Mouse (Mus musculus) neutrophil, adult 5-6 weeks (primary cell): ENCODE data around the gene Gm10184. TPM values are rescaled to one million over a fixed set of nuclear protein-coding genes. Genes with fewer than 3 reads are reported as not detected.
"Not testable (repeated sequence)": the region's sequence is repeated elsewhere in the genome, so short reads cannot be mapped to it uniquely, and the experiment has no call there.

Source experiments
- ATAC-seq: fragments of 151-379, 151-347 bp; 2 replicates; pipeline ENCODE4 v1.8.0; 2017; ENCODE audit warnings: mild to moderate bottlenecking, moderate TSS enrichment; ENCODE audit not compliant: insufficient number of reproducible peaks, poor library complexity, low FRiP score, severe bottlenecking; ENCODE audit errors: extremely low read depth
- total RNA-seq: library from RNA; stranded (forward); fragments of 200-1000 nt; gene quantifications from 2 replicates; pipeline ENCODE4 v1.2.3, GENCODE M21; 2017

Gene Gm10184
- 14.5 and 19.0 TPM in 2 replicates for total RNA-seq

DNA sequence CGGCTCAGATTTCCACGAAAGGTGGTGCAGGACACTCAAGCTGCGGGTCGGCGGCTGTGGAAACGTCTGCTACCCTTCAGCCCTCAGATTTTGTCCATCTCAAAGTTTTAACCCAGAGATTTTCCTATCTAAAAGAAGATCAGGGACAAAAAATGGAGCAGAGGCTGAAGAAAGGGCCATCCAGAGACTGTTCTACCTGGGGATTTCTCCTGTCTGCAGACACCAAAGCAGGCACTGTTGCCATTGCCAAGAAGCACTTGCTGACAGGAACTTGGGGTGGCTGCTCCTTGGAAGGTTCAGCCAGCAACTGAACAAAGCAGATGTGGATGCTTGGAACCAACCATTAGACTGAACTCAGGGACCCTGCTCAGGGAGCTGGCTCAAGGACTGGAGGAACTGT, at the start of gene Gm10184:
Gene Gm10184 (minus strand): TSS at position 101 of the 400 bp plus-strand sequence.
- no peak for ATAC-seq

DNA sequence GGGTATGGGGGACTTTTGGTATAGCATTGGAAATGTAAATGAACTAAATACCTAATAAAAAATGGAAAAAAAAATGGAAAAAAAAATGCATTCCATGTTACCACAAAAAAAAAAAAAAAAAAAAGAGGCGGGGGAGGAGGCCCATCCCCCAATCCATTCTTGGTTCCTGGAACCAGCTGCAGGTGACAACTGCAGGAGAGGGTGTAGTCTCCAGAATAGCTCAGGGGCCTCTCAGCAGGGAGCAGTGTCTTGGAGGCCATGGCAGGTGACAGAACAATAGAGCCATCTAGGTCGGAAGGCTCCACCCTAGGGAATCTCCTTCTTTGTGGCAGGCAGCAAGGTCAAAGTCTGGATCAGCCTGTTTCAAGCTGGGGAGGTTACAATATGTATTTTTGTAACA, 23.7 kb upstream of the Gm10184 start:
- ATAC-seq, result no peak

DNA sequence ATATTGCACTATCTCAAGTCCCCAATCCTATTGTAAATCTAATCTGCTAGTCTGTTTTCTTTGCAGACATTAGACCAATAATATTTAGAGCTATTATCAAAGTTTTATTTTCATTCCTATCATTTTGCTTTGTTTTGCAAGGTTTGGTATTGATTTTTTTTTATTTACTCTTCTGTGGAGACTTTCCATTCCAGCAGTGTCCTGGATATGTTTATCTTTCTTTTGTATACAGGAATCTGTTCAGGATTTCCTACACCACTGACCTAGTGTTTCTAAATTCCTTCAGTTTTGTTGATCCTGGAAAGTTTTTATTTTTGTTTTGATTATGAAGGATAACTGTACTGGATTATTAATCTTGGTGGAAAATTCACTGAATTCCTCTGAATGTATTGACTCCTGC, 2.6 kb downstream of the Gm10184 start:
- no peak for ATAC-seq

DNA sequence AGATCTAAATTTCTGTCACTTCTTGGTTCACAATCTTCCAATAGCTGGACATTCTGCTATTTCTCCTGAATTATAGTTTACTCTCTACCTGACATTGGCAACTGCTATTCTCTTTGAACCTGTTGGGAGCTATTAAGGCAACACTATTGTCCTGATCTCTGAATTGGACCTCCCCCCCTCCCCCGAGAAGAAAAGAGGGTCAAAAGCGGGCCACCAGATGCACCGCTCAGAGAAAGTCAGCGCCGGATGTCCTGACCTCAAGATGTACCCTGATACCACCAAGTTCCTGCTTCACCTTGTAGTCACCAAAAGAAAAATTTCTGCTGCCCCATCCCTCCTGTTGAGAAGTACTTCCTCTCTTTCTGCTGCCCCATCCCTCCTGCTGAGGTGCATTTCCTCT, 5.5 kb downstream of the Gm10184 start:
- not testable (repeated sequence) for ATAC-seq

DNA sequence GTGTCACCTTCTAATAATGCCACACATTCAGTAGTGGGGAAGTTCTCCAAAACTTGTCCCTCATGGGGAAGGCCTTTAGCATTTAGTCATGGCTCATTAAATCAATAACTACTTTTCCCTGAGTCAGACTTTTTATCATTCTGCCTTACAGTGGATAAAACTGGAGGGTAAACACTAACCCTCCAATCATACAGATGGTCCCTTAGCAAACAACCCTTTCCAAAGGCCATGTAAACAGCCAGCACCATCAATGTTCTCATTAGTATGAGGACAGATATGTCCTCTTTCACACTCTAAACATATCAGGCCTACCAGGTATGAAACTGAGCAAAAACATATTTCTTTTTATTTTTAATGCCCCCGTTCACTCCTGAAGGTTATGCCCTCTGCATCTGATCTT, 7.5 kb downstream of the Gm10184 start:
- no peak for ATAC-seq

DNA sequence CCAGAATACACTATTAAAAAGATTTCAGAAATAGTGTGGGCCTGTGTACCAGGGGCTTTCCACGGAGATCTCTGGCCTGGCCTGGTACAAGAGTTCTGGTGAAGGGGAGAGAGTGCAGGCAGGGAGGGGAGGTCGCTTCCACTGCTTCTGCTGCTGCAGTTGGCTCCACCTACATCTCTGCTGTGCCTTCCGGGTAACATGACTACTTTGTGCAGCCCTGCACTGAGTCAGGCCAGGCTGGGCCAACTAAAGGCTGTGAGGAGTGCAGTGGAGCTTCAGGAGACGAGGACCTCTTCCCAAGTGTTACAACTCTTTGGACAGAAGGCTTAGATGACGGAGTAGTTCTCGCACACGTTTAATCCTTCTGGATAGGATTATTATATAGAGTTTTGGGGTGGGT, 9.6 kb downstream of the Gm10184 start:
- no peak for ATAC-seq

DNA sequence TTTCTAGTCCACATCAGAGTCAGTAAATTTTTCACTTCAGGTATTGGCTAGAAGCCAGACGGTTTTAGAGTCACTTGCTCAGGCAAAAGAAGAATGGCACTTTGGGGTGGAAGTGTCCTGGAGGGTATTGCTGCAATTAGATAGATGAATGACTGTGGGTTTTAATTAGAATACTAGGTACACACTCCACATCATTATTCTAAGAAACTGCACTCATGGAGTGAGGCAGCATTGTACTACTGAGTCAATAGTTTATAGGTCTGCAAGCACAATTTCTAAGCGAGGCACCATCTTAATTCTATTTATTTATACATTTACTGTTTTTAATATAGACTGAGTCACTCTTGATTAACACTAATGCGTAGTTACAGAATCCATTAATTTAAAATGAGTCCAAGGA, 10.4 kb downstream of the Gm10184 start:
- no peak for ATAC-seq

DNA sequence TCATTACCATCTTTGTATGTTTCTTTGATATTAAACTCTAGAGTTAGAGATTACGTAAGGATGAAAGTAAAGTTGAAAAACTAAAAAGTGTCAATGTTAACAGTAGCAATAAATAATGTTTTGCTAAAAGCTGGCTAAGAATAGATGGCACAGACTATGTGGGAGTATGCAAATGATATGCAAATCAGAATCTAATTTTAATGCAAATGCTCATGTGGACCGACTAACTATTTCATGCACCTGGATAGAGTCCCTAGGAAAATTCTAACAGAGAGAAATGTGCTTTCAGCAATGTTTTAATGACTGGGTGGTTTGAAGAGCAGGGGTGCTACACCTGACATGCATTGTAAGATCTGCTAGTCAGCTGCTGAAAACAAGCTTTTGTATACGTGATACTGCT, 45.3 kb downstream of the Gm10184 start:
- ATAC-seq, result no peak
